Mouse (Mus musculus) thymus, postnatal 25 days (tissue): ENCODE measurements around the gene Stard13.

Experiments
- DNase-seq: peaks from one replicate; pipeline ENCODE4 v3.0.0; 2022

Gene Stard13

DNA sequence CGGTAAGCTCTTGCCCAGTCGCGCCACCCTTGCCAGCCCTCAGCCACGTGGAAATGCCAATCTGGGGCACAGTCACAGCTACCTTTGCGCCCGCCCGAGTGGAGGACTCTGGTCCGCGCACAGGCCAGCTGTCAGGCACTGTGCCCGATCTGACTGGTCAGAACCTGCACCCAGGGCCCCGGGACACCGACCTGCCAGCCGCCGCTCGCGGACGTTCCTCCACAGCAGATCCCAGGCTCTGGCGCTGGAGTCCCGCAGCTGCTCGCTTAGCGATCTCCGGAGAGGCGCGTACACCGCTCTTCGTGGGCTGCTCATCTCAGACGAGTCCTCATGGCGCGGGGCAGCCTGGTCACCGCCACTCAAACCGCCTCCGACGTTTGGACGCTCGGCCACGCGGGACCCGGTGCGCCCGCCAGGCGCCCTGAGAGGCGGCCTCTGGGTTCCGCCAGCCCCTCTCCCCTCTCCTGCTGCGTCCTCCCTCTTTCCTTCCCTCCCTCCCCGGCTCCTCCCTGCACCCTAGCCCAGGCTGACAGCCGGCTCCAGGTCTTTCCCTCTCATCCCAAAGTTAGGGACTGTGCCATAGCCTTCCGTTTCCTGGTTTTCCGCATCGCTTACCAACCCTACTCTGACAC is at the start of gene Stard13:
TSS of gene Stard13 (minus strand) at position 437 of the 632 bp plus-strand sequence.
- DNase-seq = no peak

DNA sequence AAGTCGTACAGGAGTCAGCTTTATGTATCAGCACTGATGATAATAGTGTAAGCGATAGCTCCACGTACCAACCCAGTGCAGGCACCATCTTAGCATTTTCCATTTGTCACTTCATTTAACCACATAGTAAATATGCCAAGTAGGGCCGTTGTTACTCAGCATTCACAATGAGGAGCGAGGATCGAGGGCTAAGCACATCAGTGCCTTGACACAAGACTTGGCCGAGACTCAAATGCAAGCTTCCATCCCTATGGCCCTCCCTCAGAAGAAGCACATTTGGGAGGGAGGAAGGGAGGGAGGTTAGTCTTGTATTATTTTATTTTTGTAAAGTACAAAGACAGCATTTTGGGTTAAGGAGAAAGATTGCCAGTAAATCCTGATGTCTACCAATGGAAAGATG is 45.9 kb upstream of the Stard13 start:
- no peak for DNase-seq

DNA sequence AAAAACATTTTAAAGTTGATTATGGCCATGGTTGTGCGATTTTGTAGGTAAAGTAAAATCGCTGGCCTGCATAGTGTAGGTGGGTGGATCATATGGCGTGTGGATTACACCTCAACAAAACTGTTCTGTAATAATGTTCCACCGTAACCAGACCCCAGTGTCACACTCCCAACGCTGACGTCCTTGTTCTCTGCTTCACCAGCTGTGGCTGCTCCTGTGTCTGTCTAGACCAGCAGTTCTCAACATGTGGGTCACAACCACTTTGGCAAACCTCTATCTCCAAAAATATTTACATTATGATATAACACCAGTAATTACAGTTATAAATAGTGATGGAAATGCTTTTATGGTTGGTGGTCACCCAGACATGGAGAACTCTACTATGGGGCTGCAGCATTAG is 44.3 kb upstream of the Stard13 start:
- DNase-seq = no peak

DNA sequence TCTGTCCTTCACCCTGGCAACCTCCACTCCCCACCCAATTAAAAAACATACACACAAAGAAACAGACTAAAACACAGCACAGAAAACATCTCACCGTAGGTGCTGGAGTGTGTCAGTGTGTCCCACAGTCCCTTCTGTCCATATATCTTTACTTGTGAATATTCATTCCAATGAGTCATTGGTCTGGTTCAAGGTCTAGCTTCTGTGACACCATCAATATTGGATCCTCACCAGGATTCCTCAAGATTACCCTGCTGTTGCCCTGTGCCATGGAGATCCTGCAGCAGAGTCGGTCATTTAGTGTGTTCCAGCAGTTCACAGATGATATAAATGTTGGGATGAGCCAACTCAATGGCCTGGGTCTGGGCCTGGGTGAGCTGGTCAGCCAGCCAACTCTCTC is 42.4 kb upstream of the Stard13 start:
- DNase-seq = no peak

DNA sequence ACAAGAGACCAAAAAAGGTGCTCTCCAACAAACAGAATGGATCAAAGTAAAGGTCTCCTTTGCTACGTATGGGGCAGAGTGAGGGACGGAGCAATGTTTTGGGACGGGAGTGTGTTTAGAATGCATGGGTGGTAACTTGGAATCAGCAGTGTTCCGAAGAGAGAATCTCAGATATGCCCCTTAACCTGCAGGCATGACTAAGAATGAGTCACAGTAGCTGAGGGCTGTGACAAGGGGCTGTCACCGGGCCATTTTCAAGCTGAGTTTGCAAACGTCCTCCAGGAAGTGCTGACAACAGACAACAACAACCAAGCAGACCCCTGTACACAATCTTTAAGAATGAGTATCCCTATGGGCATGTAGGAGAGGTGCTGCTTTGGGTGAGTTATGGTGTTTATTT is 40.6 kb upstream of the Stard13 start:
- DNase-seq = no peak

DNA sequence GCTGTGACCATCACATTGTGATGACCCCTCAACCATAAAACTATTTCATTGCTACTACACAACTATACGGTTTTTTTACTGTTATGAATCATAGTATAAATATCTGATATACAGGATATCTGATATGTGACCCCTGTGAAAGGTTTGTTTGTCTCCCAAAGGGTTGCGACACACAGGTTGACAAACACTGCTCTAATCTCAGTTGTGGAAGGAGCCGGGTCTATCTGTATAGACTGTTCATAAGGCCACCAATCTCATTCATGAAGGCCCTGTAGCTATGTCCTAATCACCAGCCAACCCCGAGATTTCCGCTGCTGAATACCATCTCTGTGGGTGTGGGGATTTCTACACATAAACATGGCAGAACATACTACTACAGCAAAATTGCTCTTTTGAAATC is 37.2 kb upstream of the Stard13 start:
- DNase-seq = no peak

DNA sequence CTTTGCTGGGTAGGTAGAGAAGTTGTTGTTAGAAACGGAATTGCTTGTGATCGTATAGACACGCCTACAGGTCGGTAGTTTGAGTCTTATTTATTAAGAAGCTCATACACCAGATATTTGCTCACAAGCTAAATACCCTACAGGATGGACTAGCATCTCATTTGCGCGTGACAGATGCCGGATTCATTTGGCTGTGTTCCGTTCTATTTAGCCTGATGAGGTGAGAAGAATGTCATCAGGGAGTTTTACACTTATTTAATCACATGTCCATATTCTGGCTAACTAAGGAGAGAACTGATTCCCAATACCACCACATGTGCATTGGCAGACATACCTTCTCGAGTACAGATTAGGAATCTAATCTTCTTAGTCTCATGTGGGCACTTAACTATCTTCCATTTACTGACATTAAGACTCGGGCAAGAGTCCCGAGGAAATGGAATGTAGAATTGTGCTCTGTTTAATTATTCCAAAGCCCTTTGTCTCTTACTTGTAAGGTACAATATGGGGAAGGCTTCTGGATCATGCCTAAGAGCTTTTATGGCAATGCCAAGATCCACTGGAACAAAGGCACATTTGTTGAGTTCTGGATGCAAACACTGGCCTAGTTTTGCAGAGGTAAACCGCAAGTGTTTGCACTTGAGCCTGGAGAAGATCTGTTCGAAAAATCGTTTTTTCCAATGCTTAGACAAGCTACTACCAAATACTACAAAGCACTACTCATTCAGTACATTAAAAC is 33.4 kb upstream of the Stard13 start:
- no peak for DNase-seq

DNA sequence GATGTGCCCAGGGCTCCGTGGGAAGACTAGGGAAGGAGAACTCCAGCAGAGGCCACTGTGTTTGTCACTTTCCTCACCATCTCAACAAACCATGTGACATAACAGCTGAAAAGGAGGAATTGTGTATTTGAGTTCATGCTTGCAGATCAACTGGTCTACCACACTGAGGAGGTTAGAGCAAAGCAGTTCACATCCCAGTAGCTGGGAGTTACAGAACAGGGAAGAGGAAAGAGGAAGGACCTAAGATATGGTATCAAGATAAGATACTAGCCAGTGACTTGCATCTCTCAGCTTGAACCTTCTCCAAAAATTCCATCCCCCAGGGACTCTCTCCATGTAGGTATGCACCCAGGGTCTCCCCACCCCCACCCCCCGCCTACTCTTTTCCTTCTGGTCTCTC is 27.9 kb upstream of the Stard13 start:
- DNase-seq = no peak

DNA sequence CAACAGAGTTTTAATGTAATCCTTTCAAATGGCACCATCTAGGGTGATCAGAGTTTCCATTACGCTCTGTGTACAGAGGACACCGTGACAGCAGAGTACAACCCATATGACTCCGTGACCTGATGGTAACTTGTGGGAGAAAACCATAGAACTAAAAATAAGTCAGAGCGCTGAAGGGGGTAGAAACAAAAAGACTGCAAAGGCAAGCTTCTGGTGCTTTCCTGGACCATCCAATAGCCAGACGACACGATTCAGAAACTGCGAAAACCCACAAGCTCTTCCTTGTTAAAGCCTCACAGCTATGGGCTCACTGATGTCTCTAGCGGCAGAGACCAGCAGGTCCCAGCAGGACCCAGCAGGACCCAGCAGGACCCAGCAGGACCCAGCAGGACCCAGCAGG is 18.6 kb upstream of the Stard13 start:
- DNase-seq = no peak

DNA sequence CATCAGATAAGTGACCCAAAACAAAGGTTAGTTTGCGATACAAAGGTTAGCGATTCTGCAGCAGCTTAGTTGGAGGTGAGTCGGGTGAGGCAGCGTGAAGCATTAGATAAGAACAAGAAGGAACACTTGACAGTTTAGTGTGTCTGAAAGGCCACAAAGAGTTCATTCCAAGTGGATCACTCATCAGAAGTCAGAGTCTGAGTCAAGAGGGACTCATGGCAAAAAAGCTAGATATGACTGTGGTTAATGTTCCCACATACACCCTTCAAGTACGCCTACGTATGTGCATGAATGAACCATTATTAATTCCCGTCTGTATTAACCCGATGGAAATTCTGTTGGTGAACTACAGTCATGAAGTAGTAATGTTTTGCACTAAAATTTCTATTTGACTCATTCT is 18.0 kb upstream of the Stard13 start:
- no peak for DNase-seq

DNA sequence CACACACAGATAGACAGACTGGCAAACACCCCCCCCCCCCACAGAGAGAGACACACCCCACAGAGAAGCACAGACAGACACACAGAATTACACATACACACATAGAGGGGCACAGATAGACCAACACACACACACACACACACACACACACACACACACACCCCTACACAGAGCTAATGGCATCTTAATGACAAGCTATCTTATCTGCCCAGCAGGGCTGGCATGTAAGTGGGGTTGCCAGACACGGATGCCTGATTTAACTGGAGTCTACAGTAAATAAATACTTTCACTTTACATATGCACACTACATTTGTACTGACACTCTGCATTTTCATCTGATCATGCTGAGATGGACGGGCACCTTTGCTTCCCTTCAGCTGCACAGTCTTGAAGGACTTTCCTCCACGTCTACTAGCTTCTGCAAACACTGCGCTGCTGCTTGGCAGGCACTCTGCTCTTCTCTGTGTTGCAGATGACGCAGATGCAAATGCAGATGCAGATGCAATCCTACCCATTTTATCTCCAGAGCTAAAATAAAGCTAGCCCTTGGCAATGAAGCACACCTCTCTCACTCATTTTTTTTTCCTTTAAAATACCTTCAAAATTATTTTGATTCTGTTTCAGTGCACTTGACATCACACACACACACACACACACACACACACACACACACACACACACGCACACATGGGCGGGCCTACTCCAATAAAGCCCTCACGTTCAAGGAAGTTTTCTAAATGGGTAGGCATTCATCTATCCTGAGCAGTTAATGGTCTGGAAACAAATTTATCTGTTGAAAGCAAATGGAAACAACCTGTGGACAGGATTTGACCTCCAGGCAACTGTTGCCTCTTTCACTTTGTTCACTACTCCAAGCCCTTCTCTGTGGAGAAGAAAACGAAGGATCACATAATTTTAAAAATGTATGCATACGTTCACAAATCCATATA is 15.3 kb upstream of the Stard13 start:
- DNase-seq = no peak

DNA sequence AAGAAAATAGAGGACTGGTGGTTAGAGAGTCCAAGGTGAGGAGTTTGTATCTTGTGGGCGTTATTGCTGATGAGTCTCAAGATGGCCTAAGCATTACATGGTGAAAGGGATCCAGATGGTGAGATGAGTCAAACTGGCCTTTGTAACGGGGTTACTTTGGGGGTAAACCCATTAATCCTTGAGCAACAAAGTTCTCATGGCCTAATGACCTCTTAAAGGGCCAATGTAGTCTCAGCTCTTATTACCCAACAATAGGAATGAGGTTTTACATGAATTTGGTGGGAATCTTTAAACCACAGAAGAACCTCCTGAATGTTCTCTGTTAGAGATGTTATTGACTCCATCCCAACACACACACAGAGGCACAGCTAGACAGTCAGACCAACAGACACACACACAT is 14.4 kb upstream of the Stard13 start:
- DNase-seq = no peak

DNA sequence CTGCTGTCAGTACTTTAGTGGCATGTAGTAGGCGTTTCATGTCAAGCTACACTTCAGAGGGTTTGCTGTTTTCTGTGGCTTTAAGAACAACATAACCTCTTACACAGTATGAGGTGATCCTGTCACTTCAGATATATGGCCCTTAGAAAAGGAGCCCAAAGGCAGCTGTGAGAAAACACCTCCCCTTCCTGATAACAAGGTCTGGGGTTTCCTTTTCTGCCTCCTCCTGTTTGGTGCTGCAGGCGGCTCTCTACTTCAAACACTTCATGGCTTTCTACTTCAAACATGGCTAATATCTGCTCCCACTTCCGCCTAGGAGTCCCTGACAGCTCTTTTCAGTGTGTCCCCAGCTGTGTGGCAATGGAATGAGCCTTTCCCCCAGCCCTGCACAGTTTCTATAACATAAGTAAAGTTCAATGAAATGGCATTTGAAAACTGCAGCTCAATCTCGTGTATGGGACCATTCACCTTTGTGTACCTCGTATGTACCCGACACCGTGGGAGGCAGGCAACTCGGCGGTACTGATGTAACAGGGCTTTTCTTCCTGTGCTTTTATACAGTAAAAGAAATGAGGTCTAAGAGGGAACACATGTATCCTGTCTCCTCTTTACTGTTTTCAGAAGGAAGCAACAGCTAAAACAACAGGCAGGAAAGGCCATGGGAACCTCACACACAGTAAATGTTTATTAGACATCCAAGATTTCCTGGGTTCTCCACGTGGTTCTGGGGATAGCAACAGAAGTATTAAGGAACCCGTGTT is 13.7 kb upstream of the Stard13 start:
- DNase-seq = peak; percentile 45

DNA sequence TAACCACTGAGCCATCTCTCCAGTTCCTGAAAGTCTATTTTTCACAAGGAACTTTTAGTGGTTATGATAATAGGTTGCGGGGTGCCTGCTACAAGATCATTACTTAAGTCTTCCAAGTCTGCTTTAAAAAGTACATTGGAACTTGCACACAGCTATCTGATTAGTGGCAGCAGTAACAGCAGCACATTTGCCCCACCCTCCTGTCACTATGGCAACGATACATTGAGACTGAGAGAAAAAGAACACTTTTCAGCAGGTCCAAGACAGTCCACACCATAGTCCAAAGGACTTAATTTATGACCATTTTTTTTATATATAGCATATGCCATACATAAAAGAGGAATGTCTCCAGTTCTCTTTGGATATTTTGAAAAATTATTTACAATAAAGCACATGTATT is 12.7 kb upstream of the Stard13 start:
- no peak for DNase-seq

DNA sequence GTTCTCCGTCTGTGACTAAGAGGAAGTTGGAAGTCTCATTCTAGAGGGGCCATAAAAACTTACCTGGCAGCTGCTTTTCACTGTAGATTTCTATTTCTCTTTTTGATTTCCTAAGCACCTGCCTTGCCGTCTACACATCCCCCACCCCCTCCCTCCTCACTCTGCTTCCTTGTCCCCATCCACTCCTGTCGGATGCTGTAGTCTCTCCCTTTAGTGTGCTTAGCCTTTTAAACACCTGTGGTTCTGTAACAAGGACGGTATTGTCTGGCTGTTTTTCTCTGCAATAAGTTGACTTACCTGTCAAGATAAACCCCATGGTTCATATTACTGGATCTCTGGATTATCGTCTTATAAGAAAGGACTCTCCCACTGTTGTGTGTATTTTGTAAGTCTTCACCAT is 11.9 kb upstream of the Stard13 start:
- no peak for DNase-seq

DNA sequence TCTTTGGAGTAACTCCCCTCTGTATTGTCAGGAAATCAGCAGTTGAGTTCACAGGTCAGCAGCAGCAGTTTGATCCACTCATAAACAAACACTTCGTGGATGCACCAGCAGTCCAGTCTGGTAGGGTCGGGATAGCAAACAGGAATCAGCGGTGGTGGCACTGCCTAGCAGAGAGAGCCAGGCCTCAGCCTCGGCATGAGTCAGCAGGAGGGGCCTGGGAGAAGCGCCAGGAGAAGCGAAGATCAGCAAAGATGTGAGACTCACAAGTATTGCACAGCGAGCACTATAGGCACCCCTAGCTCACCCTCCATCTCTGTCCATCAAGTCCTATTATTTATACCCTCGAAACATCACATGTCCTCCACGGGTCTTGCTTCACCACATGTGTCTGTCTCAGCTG is 5.1 kb upstream of the Stard13 start:
- no peak for DNase-seq

DNA sequence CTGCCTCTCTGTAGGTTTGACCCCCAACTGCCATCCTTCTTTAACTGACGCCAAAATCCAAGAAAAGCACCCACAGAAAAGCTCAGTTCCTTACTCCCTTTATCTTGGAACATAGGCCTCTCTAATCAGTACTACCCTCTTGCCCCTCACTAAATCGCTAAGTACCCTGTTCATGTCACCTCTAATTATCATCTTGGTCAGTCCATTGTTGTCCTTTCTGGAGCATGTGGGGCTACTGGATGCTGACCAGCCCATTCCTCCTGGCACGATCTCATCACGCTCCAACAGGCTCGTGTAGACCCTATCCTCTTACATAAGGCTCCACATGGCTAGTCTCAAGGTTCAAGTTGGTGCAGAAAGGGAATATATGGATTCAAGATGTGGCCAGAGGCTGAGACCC is 2.8 kb upstream of the Stard13 start:
- no peak for DNase-seq

DNA sequence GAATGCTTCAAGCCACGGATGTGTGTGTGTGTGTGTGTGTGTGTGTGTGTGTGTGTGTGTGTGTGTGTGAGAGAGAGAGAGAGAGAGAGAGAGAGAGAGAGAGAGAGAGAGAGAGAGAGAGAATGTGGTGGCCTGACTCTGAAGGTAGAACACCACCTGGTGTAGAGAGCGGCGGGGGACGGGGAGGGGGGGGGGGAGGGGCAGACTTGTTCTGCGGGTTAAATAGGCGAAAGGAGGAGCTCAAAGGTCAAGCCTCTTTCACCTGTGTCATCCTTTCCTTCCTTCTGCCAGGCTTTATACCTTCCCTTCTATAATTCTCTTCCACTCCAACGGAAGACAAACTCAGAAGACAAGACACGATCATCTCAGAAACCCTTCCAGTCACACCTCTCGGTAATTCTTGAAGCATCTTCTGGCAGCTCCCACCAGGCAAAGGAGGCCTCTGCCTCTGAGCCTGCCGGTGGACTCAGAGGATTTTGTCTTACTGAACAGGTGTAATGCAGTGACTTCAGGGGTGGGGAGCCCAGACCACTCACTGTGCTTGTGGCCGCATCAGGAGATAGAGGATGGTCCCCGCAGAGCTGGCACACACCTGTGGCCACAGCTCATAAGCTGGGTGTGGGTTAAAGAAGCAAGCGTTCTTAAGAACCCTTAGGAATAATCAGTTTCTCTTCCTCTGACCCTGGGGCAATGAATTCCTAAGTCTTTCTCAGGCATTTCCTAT is 898 bp downstream of the Stard13 start:
- no peak for DNase-seq

DNA sequence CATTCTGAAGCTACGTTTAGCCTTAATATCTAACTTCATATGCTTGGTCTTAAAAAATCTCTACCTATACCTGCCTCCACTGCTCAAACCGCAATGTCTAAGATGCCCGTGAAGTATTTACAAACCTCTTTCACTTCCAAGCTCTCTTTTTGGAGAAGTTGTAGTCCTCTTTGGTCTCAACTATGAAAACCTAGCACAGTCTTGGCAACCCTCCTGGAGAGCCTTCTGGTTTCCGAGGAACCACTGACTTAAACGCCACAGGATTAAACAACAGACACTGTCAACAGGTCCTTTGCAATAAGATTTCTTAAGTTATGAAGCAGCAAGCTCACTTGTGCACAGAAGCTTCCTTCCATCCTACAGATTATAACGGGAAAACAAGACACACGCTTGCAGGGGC is 1.8 kb downstream of the Stard13 start:
- no peak for DNase-seq

DNA sequence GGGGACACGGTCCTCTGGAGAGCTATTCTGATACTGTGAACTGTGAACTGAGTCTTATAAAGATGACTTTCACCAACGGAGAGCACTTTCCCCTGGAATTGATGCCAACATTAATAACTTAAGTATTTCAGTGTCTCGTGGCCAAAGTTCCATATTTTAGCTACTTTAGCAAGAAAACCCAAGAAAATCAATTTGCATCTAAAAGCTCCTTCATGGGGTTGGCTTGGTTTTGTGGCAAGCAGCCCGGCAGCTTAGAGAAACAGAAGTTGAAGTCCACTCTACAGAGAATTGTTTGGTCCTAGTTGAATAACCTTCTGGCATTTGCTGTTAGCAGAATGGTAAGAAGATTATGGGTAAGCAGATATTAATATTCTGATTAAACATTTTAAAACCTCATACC is 2.2 kb downstream of the Stard13 start:
- no peak for DNase-seq

DNA sequence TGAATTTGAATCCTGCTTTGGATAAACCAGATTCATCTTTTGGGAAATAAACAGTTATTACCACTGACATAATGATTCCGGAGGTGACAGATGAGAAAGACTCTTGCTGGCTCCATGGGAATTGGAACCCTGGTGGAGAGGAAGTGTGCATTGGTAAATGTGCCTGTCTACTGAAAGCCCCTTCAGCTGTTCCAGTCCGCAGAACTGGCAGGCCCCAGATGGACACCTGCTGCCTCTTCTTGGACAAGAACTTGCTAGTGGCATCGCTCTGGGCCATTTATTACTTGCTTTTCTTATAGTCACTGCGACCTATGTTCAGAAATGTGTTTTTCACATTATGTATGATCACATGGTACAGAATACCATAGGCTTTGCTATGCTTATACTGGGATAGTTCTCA is 3.2 kb downstream of the Stard13 start:
- no peak for DNase-seq

DNA sequence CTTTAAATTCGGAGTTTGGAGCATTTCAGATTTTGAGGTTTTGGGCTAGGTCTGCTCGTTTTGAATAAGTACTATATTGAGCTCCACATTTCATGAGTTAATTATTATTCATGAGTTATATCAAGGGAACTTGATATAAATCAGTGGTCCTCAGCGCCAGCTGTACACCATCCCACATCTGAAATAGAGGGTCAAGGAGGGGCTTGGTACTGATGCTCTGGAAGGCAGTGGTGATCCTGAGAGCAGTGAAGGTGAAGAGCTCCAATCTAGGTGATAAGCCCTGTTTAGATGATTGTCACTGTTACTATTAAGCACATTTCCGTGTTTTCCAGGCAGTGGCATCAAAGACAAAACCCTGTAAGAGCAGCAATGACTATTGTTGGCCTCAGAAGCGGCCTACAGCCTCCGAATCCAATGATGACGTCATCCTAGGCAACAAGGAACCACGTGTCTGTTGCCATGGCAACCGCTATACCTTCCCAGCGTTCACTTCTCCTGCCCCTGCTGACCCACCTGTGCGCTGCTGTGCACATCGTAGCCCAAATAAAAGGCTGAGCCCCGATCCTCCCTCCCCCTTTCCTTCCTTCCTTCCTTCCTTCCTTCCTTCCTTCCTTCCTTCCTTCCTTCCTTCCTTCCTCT is 5.2 kb downstream of the Stard13 start:
- no peak for DNase-seq
